Mouse (Mus musculus) erythroblast, embryonic 14.5 days (primary cell): Measurements from ENCODE around the gene Npw. TPM values are rescaled to one million over a fixed set of nuclear protein-coding genes. Genes with fewer than 3 reads are reported as not detected.
A peak's percentile ranks its signal among the peaks of the same experiment; 100 is the strongest.

Source experiments
- H3K27me3 ChIP-seq: 2 replicates; pipeline ENCODE4 v1.6.1; 2012; ENCODE audit warnings: inconsistent platforms; ENCODE audit not compliant: control insufficient read depth
- H3K36me3 ChIP-seq: 2 replicates; pipeline ENCODE4 v1.6.1; 2012; ENCODE audit warnings: mild to moderate bottlenecking, inconsistent platforms; ENCODE audit not compliant: control insufficient read depth
- H3K4me1 ChIP-seq: 2 replicates; pipeline ENCODE4 v1.6.1; 2012; ENCODE audit warnings: inconsistent platforms; ENCODE audit not compliant: control insufficient read depth
- H3K4me3 ChIP-seq: replicated peaks from 2 replicates; pipeline ENCODE3; 2012; ENCODE audit warnings: moderate library complexity, mild to moderate bottlenecking, inconsistent platforms
- H3K9me3 ChIP-seq: 2 replicates; pipeline ENCODE4 v1.6.1; 2012; ENCODE audit warnings: low read length, inconsistent platforms, mixed read lengths; ENCODE audit not compliant: control insufficient read depth
- GATA1 ChIP-seq: IDR thresholded peaks from 2 replicates; pipeline ENCODE4 v1.6.1; 2012; ENCODE audit warnings: low read length, inconsistent platforms, mixed read lengths
- TAL1 ChIP-seq: IDR thresholded peaks from 3 replicates; pipeline ENCODE4 v1.6.1; 2012; ENCODE audit warnings: low read length, inconsistent platforms, mixed read lengths
- polyA plus RNA-seq: library from polyadenylated mRNA; stranded (reverse); fragments of >175 nt; gene quantifications from 2 replicates; pipeline ENCODE4 v1.2.3, GENCODE M21; 2012

The Npw gene
- not detected in 2 replicates for polyA plus RNA-seq

DNA sequence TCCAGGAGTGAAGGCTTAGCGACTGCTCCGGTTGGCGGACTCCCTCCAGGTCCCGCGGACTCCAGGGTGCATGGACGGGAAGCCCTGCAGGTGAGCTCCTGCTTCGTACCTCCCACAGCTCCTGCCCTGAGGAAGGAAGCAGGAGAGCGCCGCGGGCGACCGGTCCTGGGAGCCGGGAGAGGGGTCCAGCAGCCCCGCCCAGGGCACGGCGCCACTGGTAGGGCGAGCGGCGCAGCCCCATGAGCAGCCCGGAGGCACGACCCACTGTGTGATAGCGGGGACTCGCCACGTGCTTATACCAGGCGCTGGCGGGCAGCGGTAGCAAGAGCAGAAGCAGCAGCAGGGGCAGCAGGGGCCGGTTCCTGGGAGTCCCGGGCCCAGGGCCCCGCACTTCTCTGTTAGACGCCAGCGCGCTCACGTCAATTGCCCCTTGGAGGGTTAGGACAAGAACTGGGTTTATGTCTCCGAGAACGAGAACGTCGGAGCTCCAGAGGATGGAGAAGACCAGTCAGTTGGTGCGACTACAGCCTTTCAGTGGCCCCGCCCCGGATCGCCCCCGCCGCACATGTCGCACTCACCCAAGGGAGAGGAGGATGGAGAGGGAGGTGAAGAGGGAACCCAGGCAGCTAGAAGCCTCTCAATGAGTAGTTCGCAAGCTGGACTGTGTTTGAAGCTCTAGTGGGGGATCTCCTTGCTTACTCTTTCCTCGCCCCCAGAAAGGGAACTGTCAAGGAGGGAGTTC lies at the start of gene Npw:
TSS of gene Npw (minus strand) at position 441 of the 742 bp plus-strand sequence.
- Histone ChIP-seq H3K4me1 (peaks cover 9% of the 10 kb centered on the region), H3K4me3 (no peak within 1 kb of the TSS), H3K9me3 (no peaks in the 10 kb centered on the region), H3K36me3 (no peaks in the 10 kb centered on the region), H3K27me3 (peaks cover 53% of the 10 kb centered on the region)
- TF ChIP-seq GATA1 (no peak), TAL1 (no peak)

- H3K9me3 ChIP-seq = no peaks in the 10 kb centered on the region
- peaks cover 27% of the 10 kb centered on the region for H3K36me3 ChIP-seq
- TF ChIP-seq TAL1 (no peak), GATA1 (no peak)
- H3K4me3 ChIP-seq = peak overlapping the region; percentile 81
- no peaks in the 10 kb centered on the region for H3K27me3 ChIP-seq
- H3K4me1 ChIP-seq = peaks cover 26% of the 10 kb centered on the region
These were observed 49.7 kb upstream of the Npw start for GRCm38 (mm10) chr17:24707801-24708425.

GRCm38 (mm10) chr17:24706982-24707800 lies 48.9 kb upstream of the Npw start, which contains the start of gene Tbl3:
TSS of gene Tbl3 (minus strand) at chr17:24707660.
- Histone ChIP-seq H3K27me3 (no peaks in the 10 kb centered on the region), H3K4me3 (peak within 1 kb of the TSS; percentile 81), H3K9me3 (no peaks in the 10 kb centered on the region), H3K36me3 (peaks cover 33% of the 10 kb centered on the region), H3K4me1 (peaks cover 26% of the 10 kb centered on the region)
- TF ChIP-seq GATA1 (no peak; the same call in 1 of the 2 replicates), TAL1 (peak; percentile 40; the same call in 2 of the 3 replicates)

DNA sequence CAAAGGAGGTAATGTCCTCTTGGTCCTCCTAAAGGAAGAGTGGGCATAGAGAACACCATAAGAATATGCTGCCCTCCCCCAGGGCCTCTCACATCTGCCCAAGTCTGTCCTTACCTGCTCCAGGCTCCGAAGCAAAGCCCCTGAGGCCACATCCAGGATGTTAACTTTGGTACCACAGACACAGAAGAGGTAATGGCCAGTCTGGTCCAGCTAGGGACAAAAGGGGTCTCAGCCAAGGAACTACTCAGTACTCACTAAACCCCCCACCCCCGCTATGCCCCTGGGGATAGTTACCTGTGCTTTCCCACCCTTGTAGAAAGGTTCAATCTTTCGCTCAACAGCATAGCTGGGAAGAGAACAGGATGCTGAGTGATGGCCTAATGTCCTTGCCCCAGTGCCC lies 47.6 kb upstream of the Npw start:
- H3K9me3 ChIP-seq = no peaks in the 10 kb centered on the region
- peaks cover 26% of the 10 kb centered on the region for H3K4me1 ChIP-seq
- peaks cover 47% of the 10 kb centered on the region for H3K36me3 ChIP-seq
- peak overlapping the region; percentile 81 for H3K4me3 ChIP-seq
- TF ChIP-seq TAL1 = no peak
- TF ChIP-seq GATA1 = no peak
- no peaks in the 10 kb centered on the region for H3K27me3 ChIP-seq

- no peak overlapping the region for H3K4me3 ChIP-seq
- no peaks in the 10 kb centered on the region for H3K9me3 ChIP-seq
- H3K27me3 ChIP-seq = peaks cover 9% of the 10 kb centered on the region
- peaks cover 34% of the 10 kb centered on the region for H3K4me1 ChIP-seq
- TF ChIP-seq GATA1 = no peak
- TF ChIP-seq TAL1 = no peak
- peaks cover 62% of the 10 kb centered on the region for H3K36me3 ChIP-seq
These were observed 43.0 kb upstream of the Npw start for GRCm38 (mm10) chr17:24701251-24701650.

DNA sequence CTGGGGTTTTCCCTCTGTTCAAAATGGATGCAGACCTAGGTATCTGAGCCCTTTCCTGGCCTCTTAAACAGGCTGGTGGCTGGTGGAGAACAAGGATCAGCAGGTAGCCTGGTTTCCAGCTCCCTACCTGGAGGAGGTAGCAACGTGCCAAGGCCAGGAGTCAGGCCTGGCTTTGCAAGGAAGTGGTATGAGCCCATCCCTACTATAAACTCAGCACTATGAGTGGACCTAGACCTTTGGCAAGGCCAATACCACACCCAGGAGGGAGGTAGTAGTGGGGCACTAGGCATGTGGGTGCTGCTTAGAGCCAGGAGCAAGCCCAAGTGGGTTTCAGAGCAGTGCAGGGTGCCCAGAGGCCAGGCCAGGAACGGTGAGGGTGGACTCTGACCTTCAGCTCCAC lies 41.2 kb upstream of the Npw start:
- TF ChIP-seq GATA1 = no peak
- H3K9me3 ChIP-seq = no peaks in the 10 kb centered on the region
- H3K36me3 ChIP-seq = peaks cover 46% of the 10 kb centered on the region
- H3K4me3 ChIP-seq = no peak overlapping the region
- H3K27me3 ChIP-seq = peaks cover 9% of the 10 kb centered on the region
- H3K4me1 ChIP-seq = peaks cover 33% of the 10 kb centered on the region

DNA sequence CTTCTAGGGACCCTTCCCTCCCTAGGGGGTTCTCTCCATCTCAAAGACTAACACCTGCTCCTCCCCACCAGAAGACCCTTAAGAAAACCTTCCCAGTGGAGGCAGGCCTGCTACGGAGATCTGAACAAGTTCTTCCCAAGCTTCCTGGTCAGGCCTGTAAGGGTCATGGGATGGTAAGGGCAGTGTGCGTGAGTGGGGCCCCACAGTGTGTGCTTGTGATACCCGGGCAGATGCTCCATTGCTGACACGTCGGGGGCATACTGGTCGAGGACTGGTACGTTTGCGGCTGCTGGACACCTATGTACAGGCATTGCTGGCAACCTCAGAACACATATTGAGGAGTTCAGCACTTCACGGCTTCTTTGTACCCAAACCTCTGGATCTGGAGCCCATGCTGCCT lies 40.5 kb upstream of the Npw start:
- Histone ChIP-seq H3K36me3 (peaks cover 44% of the 10 kb centered on the region), H3K9me3 (no peaks in the 10 kb centered on the region), H3K27me3 (peaks cover 9% of the 10 kb centered on the region), H3K4me1 (peaks cover 38% of the 10 kb centered on the region), H3K4me3 (no peak overlapping the region)
- TF ChIP-seq GATA1 = no peak
- TF ChIP-seq TAL1 = no peak

DNA sequence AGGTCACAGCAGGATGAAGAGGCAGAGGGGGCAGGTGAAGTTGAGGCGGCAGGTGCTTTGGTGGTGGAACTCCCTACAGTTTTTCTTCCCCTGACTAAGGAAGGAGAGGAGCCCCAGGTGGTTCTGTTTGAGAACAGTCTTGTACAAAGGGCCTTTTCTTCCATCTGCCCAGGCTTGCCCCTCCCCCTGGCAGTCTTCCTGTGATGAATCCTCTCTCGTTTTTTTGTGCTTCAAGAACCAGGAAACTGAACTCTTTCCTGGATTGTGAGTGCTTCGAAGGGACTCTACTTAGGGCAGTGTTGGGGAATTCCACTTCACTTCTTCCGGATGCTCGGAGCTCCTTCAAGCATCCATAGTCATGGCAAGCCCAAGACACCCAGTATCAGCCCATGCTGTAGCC lies 39.7 kb upstream of the Npw start:
- no peak for TF ChIP-seq TAL1
- TF ChIP-seq GATA1 = no peak
- Histone ChIP-seq H3K9me3 (no peaks in the 10 kb centered on the region), H3K4me3 (no peak overlapping the region), H3K27me3 (peaks cover 9% of the 10 kb centered on the region), H3K4me1 (peaks cover 41% of the 10 kb centered on the region), H3K36me3 (peaks cover 45% of the 10 kb centered on the region)

DNA sequence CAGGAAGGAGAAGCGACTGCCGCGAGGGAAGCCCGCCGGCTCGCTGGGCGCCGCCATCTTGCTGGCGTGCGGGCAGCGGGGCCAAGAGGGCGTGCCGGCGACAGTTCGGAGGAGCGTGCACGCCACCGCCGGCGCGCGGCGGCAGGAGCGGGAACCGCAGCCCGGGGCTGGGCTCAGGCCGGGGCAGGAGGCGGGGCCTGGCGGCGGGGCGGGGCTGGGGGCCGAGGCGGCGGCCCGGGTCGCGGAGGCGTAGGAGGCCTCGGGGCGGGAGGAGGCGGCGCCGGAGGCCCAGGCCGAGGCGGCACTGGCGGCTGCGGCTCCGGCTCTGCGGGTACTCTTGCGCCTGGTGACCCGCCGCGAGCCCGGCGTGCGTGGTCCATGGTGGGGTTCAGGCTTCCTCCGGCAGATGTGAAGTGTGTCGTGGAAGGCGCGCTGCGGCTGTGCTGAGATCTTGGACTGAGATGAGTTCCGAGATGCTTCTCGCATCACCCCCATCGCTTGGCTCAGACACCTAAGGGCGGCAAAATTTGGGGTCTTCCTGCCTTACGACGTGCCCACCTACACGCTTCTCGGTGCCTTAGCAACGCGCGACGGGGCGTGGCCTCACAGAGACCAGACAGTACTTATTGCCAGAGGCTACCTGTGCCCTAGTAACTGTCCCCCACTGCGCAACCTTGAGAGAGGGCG lies 37.9 kb upstream of the Npw start, which contains the start of the genes Gfer and Noxo1:
TSS of gene Gfer (minus strand) at position 146 of the 687 bp plus-strand sequence.
TSS of gene Noxo1 (plus strand) at position 224 of the 687 bp plus-strand sequence.
- Histone ChIP-seq H3K9me3 (no peaks in the 10 kb centered on the region), H3K4me3 (peak within 1 kb of the TSS; percentile 96), H3K27me3 (peaks cover 22% of the 10 kb centered on the region), H3K36me3 (peaks cover 39% of the 10 kb centered on the region), H3K4me1 (peaks cover 45% of the 10 kb centered on the region)
- TF ChIP-seq GATA1 (no peak), TAL1 (no peak)
